ENCODE assay signal across 8 mouse cellular contexts in genomic region chr12:9580041-9580905, GRCm38 (mm10). TPM values are rescaled to one million over a fixed set of nuclear protein-coding genes. Genes with fewer than 3 reads are reported as not detected.
A peak's percentile ranks its signal among the peaks of the same experiment; 100 is the strongest.
DNase-seq lines count a peak whose midpoint lies in the region; ATAC-seq and TF ChIP-seq lines count a peak whose summit lies in the region.

No protein-coding gene starts in this region.

- H3K4me1 ChIP-seq in intestine, embryonic 15.5 days (replicated peaks) = peaks cover 11% of the 10 kb centered on the region; the same call in 1 of the 2 replicates
- H3K4me1 ChIP-seq in stomach, embryonic 14.5 days (ENCODE audit: control insufficient read depth, insufficient read depth, low read length) = peaks cover 36% of the 10 kb centered on the region

- H3K36me3 ChIP-seq in intestine, embryonic 15.5 days = no peaks in the 10 kb centered on the region
- peaks cover 3% of the 10 kb centered on the region; the same call in 1 of the 2 replicates for H3K36me3 ChIP-seq in stomach, embryonic 14.5 days (ENCODE audit: control insufficient read depth, insufficient read depth, low read length)

- ATAC-seq in intestine, embryonic 15.5 days = no peak
- ATAC-seq in stomach, embryonic 14.5 days (ENCODE audit: insufficient number of reproducible peaks, insufficient read depth, low FRiP score, low read depth) = no peak
- ATAC-seq in megakaryocyte progenitor cell, adult 5-6 weeks (replicated peaks; ENCODE audit: poor library complexity) = no peak

- H3K4me3 ChIP-seq in intestine, embryonic 15.5 days (replicated peaks) = peak overlapping the region; percentile 22
- peak overlapping the region; percentile 15 for H3K4me3 ChIP-seq in stomach, embryonic 14.5 days (ENCODE audit: low read depth, low read length)
- H3K4me3 ChIP-seq in left cerebral cortex, adult 2 months = no peak overlapping the region

- H3K27ac ChIP-seq in intestine, embryonic 15.5 days = no peak overlapping the region
- H3K27ac ChIP-seq in stomach, embryonic 14.5 days (ENCODE audit: low read length) = no peak overlapping the region
- no peak overlapping the region for H3K27ac ChIP-seq in left cerebral cortex, adult 2 months

- H3K9me3 ChIP-seq in intestine, embryonic 15.5 days = no peaks in the 10 kb centered on the region
- no peaks in the 10 kb centered on the region for H3K9me3 ChIP-seq in stomach, embryonic 14.5 days (ENCODE audit: control insufficient read depth, low read depth, low read length)

- no peak for TF ChIP-seq CTCF in left cerebral cortex, adult 2 months (IDR thresholded peaks at IDR 0.05)

- intact Hi-C loops in left cerebral cortex, adult 2 months (cut with DNase I) = no loop called here

- H3K27me3 ChIP-seq in intestine, embryonic 15.5 days (replicated peaks) = peaks cover 75% of the 10 kb centered on the region
- H3K27me3 ChIP-seq in stomach, embryonic 14.5 days (ENCODE audit: control insufficient read depth, insufficient read depth, low read length) = no peaks in the 10 kb centered on the region

- WGBS in intestine, embryonic 15.5 days = 7% methylated on average over 33 of the region's 33 CpGs
- 13% methylated on average over 33 of the region's 33 CpGs for WGBS in stomach, embryonic 14.5 days

- H3K9ac ChIP-seq in intestine, embryonic 15.5 days = no peak overlapping the region
- no peak overlapping the region; the same call in 1 of the 2 replicates for H3K9ac ChIP-seq in stomach, embryonic 14.5 days (replicated peaks; ENCODE audit: low read depth, low read length)

- H3K4me2 ChIP-seq in intestine, embryonic 15.5 days (replicated peaks) = peak overlapping the region; percentile 51
- peak overlapping the region; percentile 53 for H3K4me2 ChIP-seq in stomach, embryonic 14.5 days (replicated peaks; ENCODE audit: low read depth, low read length)

- DNase-seq in adrenal gland, postnatal 14 days = peak; percentile 38
- DNase-seq in adrenal gland, adult 8-10 months = no peak
- DNase-seq in lung, postnatal 36 days = peak; percentile 16
- DNase-seq in lung, adult 18-20 months = no peak
- no peak for DNase-seq in left cerebral cortex, adult 2 months (ENCODE audit: extremely low spot score in 1 of 2, low spot score in 2 of 2)

RNA-seq across cellular contexts. Expression of gene Osr1, which starts 10.4 kb away (rescaled TPM):
- total RNA-seq in adrenal gland, postnatal 14 days (2021) = 3.6 and 6.3 TPM in 2 replicates
- 1 to 10 TPM; 1.2 to 3.4 (median 2.3) TPM for total RNA-seq in adrenal gland, adult 8-10 months (2022)
- 37.1 and 37.8 TPM in 2 replicates for polyA plus RNA-seq in intestine, embryonic 15.5 days (2015; fragmentation: Nextera tagmentation; extraction: Ambion mirVana)
- polyA plus RNA-seq in stomach, embryonic 14.5 days (2014; fragmentation: Nextera tagmentation; extraction: Ambion mirVana) = 80.6 and 84.6 TPM in 2 replicates
- not detected in 2 replicates for total RNA-seq in megakaryocyte progenitor cell, adult 5-6 weeks (2015)
- total RNA-seq in megakaryocyte progenitor cell, adult 5-6 weeks (2017) = not detected in 2 replicates
- 1 to 10 TPM; 2.8 to 3.9 TPM for total RNA-seq in left cerebral cortex, adult 2 months (2021)

Comparison
In these comparisons a context has a peak if more than half of its experiments do, and no peak if none do; other contexts are left out.
1. DNase-seq: peak in adrenal gland, postnatal 14 days (single experiment) and lung, postnatal 36 days (single experiment); none in adrenal gland, adult 8-10 months (single experiment), lung, adult 18-20 months (0 of 2) and left cerebral cortex, adult 2 months (0 of 2).